In genomic region chr4:132421923-132422782, GRCm38 (mm10) we compare ENCODE assay signal across 8 mouse cellular contexts. TPM values are rescaled to one million over a fixed set of nuclear protein-coding genes. Genes with fewer than 3 reads are reported as not detected.
DNase-seq lines count a peak whose midpoint lies in the region; ATAC-seq lines count a peak whose summit lies in the region.

Phactr4 (minus strand) TSS chr4:132422489.

- H3K4me2 ChIP-seq in hindbrain, embryonic 11.5 days (replicated peaks; ENCODE audit: low read depth, low read length) = peak within 1 kb of the TSS; percentile 56

- H3K27me3 ChIP-seq in hindbrain, embryonic 11.5 days (ENCODE audit: control insufficient read depth, insufficient read depth, low read length) = no peaks in the 10 kb centered on the region

- no peaks in the 10 kb centered on the region for H3K9me3 ChIP-seq in hindbrain, embryonic 11.5 days (ENCODE audit: control insufficient read depth, low read length)

- WGBS in hindbrain, embryonic 11.5 days = under 1% methylated on average over 44 of the region's 73 CpGs

- 0 out of 2 replicates have a peak, but pooled peaks cover 4% of the 10 kb centered on the region for H3K4me1 ChIP-seq in hindbrain, embryonic 11.5 days (replicated peaks; ENCODE audit: control insufficient read depth, insufficient read depth, low read length)

- H3K27ac ChIP-seq in hindbrain, embryonic 11.5 days (ENCODE audit: low read depth, low read length) = peak within 1 kb of the TSS; percentile 89

- no peaks in the 10 kb centered on the region for H3K36me3 ChIP-seq in hindbrain, embryonic 11.5 days (ENCODE audit: control insufficient read depth, insufficient read depth, low read length)

- H3K4me3 ChIP-seq in hindbrain, embryonic 11.5 days (ENCODE audit: low read depth, low read length) = peak within 1 kb of the TSS; percentile 72

- peak; percentile 76 for DNase-seq in MEL-GATA-1-ER (ENCODE audit: extremely low read depth, low read depth)
- peak; percentile 93 for DNase-seq in cerebellum, adult 8-10 months
- peak; percentile 99 for DNase-seq in hindbrain, embryonic 11.5 days (ENCODE audit: low spot score)
- DNase-seq in layer of hippocampus, postnatal 10 days (ENCODE audit: low spot score in 2 of 2) = peak; percentile 88 to 93
- DNase-seq in lung, postnatal 10 days = peak; percentile 99
- DNase-seq in ovary, postnatal 36 days (ENCODE audit: low spot score) = peak; percentile 98
- peak; percentile 85 for DNase-seq in thymus, postnatal 25 days

- peak within 1 kb of the TSS; percentile 80 for H3K9ac ChIP-seq in hindbrain, embryonic 11.5 days (ENCODE audit: low read depth, low read length)

- ATAC-seq in frontal cortex, adult (ENCODE audit: low TSS enrichment) = peak; percentile 97
- peak; percentile 98 for ATAC-seq in hindbrain, embryonic 11.5 days (ENCODE audit: low FRiP score)

RNA-seq across cellular contexts. Expression of gene Phactr4, which starts in this region (rescaled TPM):
- polyA plus RNA-seq in hindbrain, embryonic 11.5 days (2014; fragmentation: Nextera tagmentation; extraction: Ambion mirVana) = 23.3 and 27.2 TPM in 2 replicates
- total RNA-seq in layer of hippocampus, postnatal 10 days (2021) = 10 to 100 TPM in 1 of 2 experiments, 1 to 10 TPM in 1; 8.1 to 11.1 TPM

Comparison
In these comparisons a context has a peak if more than half of its experiments do, and no peak if none do; other contexts are left out.
1. Peak in every context shown above with its lines: DNase-seq, ATAC-seq, H3K4me3 ChIP-seq and H3K27ac ChIP-seq.